In genomic region chrX:109132463-109132862, GRCm38 (mm10) we compare ENCODE assay signal across 22 mouse cellular contexts.
"Had no signal": no experiment of that assay in that cellular context is flagged by ENCODE, and none has a peak within 500 bp of the region (broad histone marks: within the 10 kb centered on the region; RNA-seq: fewer than 3 reads in every experiment).

No protein-coding gene starts in this region.

- H3K9me3 ChIP-seq: heart, embryonic 13.5 days; heart, embryonic 15.5 days; hindbrain, embryonic 13.5 days; hindbrain, embryonic 15.5 days; limb, embryonic 10.5 days; limb, embryonic 12.5 days had no signal

- H3K9ac ChIP-seq: heart, embryonic 13.5 days; heart, embryonic 15.5 days; hindbrain, embryonic 13.5 days; hindbrain, embryonic 15.5 days; limb, embryonic 12.5 days had no signal

- H3K36me3 ChIP-seq: heart, embryonic 13.5 days; heart, embryonic 15.5 days; hindbrain, embryonic 13.5 days; hindbrain, embryonic 15.5 days; limb, embryonic 10.5 days; limb, embryonic 12.5 days had no signal

- ATAC-seq: hindbrain, postnatal 0 days; intestine, embryonic 16.5 days had no signal

- DNase-seq: gastrocnemius, postnatal 14 days; gastrocnemius, postnatal 36 days; heart, adult 11 months; heart, adult 2 months; heart, postnatal 14 days; heart, postnatal 36 days; kidney, adult 11 months; kidney, adult 2 months; kidney, postnatal 10 days; kidney, postnatal 25 days; kidney, postnatal 4 days had no signal

- H3K4me2 ChIP-seq: heart, embryonic 11.5 days; heart, embryonic 13.5 days; heart, embryonic 15.5 days; hindbrain, embryonic 13.5 days; hindbrain, embryonic 15.5 days; limb, embryonic 12.5 days had no signal

- H3K4me1 ChIP-seq: heart, embryonic 15.5 days; hindbrain, embryonic 13.5 days; hindbrain, embryonic 15.5 days; limb, embryonic 10.5 days; limb, embryonic 12.5 days had no signal

- H3K27me3 ChIP-seq: heart, embryonic 13.5 days; heart, embryonic 15.5 days; hindbrain, embryonic 13.5 days; hindbrain, embryonic 15.5 days; limb, embryonic 12.5 days had no signal

- H3K27ac ChIP-seq: heart, adult 2 months; heart, embryonic 13.5 days; heart, embryonic 15.5 days; hindbrain, embryonic 13.5 days; hindbrain, embryonic 15.5 days; hindbrain, postnatal 0 days; layer of hippocampus, adult 2 months; left cerebral cortex, adult 2 months; limb, embryonic 10.5 days; limb, embryonic 12.5 days had no signal

- H3K4me3 ChIP-seq: heart, adult 2 months; heart, embryonic 13.5 days; heart, embryonic 15.5 days; hindbrain, embryonic 13.5 days; hindbrain, embryonic 15.5 days; layer of hippocampus, adult 2 months; left cerebral cortex, adult 2 months; limb, embryonic 10.5 days; limb, embryonic 12.5 days had no signal
